13 mouse cellular contexts compared by ENCODE assay signal in genomic region chr16:24411281-24411680, GRCm38 (mm10). TPM values are rescaled to one million over a fixed set of nuclear protein-coding genes. Genes with fewer than 3 reads are reported as not detected.
"Had no signal": no experiment of that assay in that cellular context is flagged by ENCODE, and none has a peak within 500 bp of the region (broad histone marks: within the 10 kb centered on the region; RNA-seq: fewer than 3 reads in every experiment).

No protein-coding gene starts in this region.

- DNase-seq: cerebellum, postnatal 10 days; cerebellum, postnatal 14 days; cerebellum, postnatal 25 days; cerebellum, postnatal 36 days; embryo, embryonic 11 days; forebrain, postnatal 0 days; gastrocnemius, adult 2 months; gastrocnemius, postnatal 10 days; gastrocnemius, postnatal 14 days; gastrocnemius, postnatal 25 days; heart, adult 11 months; heart, adult 2 months had no signal

RNA-seq across cellular contexts. Expression of gene Lpp, which starts 18.0 kb away (rescaled TPM):
- polyA plus RNA-seq: erythroblast, embryonic 14.5 days had no signal
